ENCODE assay signal across 27 mouse cellular contexts in genomic region chr11:94482738-94483137, GRCm38 (mm10). TPM values are rescaled to one million over a fixed set of nuclear protein-coding genes. Genes with fewer than 3 reads are reported as not detected.
"Had no signal": no experiment of that assay in that cellular context is flagged by ENCODE, and none has a peak within 500 bp of the region (broad histone marks: within the 10 kb centered on the region; RNA-seq: fewer than 3 reads in every experiment).

No protein-coding gene starts in this region.

- H3K27me3 ChIP-seq: hindbrain, embryonic 15.5 days had no signal

- DNase-seq: gastrocnemius, postnatal 14 days; gastrocnemius, postnatal 36 days; heart, adult 2 months; heart, postnatal 14 days; heart, postnatal 36 days; kidney, adult 2 months; kidney, adult 9 months; kidney, postnatal 14 days; layer of hippocampus, adult 9-11 months; layer of hippocampus, postnatal 36 days; left cerebral cortex, postnatal 4 days had no signal

- H3K36me3 ChIP-seq: heart, embryonic 13.5 days; heart, embryonic 15.5 days; hindbrain, embryonic 13.5 days; hindbrain, embryonic 15.5 days; kidney, embryonic 15.5 days; limb, embryonic 13.5 days; limb, embryonic 15.5 days; liver, embryonic 12.5 days had no signal

- ATAC-seq: hindbrain, postnatal 0 days; intestine, embryonic 16.5 days; liver, embryonic 12.5 days had no signal

- H3K4me3 ChIP-seq: heart, adult 2 months; heart, embryonic 13.5 days; heart, embryonic 15.5 days; hindbrain, embryonic 13.5 days; hindbrain, embryonic 15.5 days; kidney, embryonic 15.5 days; limb, embryonic 13.5 days; limb, embryonic 15.5 days; liver, embryonic 12.5 days had no signal

- H3K27ac ChIP-seq: heart, adult 2 months; heart, embryonic 13.5 days; heart, embryonic 15.5 days; hindbrain, embryonic 13.5 days; hindbrain, embryonic 15.5 days; hindbrain, postnatal 0 days; kidney, embryonic 15.5 days; kidney, postnatal 0 days; limb, embryonic 13.5 days; limb, embryonic 15.5 days; liver, embryonic 12.5 days; liver, embryonic 14.5 days had no signal

- H3K4me1 ChIP-seq: hindbrain, embryonic 13.5 days had no signal

RNA-seq across cellular contexts. Expression of gene Spata20, which starts 3.2 kb away (rescaled TPM):
- polyA plus RNA-seq: heart, embryonic 11.5 days; hindbrain, embryonic 11.5 days; kidney, postnatal 0 days; limb, embryonic 11.5 days; liver, adult 2 months; liver, embryonic 12.5 days; liver, embryonic 14.5 days had no signal

RNA-seq across cellular contexts. Expression of gene Epn3, which starts 17.0 kb away (rescaled TPM):
- polyA plus RNA-seq: liver, embryonic 12.5 days had no signal
